Mouse (Mus musculus): ENCODE measurements around the gene Rfx7.
A peak's percentile ranks its signal among the peaks of the same experiment; 100 is the strongest.

The Rfx7 gene

DNA sequence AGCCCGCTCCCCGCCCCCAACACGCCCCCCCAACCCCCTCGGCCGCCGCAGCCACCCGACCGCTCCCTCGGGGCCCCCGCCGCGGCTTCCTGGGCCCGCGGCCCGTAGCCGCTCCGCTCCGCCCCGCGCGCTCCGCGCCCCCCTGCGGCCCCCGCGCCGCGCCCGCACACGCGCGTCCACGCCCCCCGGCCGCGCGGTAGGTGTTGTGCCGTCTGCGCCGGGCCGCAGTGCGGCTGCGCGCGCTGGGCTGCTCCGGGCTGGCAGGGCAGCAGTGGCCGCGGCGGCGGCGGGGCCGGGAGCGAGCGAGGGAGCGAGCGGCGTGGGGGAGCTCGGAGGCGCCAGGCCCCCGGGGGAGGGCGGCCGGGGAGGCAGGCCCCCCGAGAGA is at the start of gene Rfx7:
TSS of gene Rfx7 (plus strand) at position 245 of the 385 bp plus-strand sequence.
- DNase-seq, result peak; percentile 80

DNA sequence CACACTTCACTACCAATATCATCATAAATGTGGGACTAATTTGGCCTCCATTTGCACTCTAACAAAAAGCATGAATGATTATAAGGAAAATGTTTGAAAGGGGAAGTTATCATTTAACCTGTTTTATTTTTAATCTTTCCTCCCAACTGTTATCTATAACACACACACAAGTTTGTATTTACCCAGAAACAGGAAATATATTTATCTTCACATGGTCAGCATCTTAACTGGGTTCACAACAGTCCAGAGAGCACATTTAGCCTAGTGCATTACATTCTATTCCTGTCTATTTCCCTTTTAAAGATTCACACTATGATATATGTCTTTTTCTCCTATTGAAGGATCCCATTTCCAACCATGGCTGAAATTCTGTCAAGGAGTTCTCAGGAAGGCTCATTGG is 43.5 kb upstream of the Rfx7 start:
- no peak for DNase-seq

DNA sequence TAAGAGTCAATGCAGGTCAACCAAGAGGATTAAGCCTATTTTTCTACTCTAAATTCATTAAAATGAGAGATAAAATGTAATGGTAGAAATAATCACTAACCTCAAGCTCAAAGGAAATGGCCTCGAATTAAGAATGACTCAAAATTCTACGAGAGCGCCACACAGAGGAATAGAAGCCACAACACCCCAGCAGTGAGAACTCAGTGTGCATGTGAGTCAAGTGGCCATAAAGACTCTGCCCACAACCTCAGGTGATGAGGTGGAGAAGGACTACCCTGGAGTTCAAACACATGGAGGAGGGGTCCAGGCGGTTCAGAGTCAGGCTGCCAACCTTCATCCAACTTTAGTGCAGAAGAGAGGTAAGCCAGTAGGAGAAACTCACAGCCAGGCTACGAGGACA is 42.9 kb upstream of the Rfx7 start:
- DNase-seq, result no peak

DNA sequence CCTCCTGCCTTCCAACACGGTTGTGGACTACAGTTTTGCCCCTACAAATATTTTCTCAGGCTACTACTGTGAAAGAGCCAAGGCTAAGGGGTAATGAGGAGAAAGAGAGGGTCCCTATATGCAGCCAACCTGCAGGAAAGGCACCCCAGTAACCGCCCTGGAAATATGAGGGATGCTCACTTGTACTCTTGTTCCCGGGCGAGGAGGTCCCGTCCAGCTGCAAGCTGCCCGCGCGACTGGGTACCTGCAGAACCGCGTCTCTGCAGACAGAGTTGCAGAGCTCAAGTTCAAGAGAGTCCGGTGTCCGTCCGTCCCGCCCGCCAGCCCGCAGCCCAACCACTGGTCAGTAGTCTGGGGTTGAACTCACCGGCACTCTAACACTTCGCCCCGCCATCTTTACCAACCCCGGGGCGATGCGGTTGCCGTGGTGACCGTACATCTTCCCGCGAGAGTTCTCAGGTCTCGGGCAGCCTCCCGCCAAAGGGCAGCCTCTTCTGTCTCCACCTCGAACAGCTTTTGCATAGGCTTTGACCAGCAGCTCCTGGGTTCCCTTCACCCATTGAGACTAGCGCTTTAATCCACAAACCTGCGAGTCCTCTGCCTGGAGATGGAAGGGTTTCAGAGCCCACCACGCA is 40.4 kb upstream of the Rfx7 start:
- DNase-seq, result peak; percentile 90

DNA sequence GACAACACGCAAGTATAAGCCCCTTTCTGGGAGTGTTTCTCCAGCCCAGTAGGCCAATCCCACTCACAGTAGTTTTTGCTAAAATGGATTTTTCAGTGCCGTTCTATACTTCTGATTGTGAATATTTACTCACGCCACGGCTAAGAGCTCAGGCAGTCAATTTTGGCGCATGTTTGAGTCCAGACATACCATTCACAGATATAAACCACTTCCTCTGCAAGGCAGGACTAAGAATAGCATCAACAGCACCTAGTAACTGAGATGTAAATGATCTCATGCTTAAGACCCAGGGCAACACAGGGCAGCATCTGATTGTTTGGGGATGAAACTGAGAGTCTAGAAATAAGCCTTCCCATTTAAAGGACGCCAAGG is 39.9 kb upstream of the Rfx7 start, which contains the start of gene Tex9:
TSS of gene Tex9 (minus strand) at position 19 of the 372 bp plus-strand sequence.
- no peak for DNase-seq

DNA sequence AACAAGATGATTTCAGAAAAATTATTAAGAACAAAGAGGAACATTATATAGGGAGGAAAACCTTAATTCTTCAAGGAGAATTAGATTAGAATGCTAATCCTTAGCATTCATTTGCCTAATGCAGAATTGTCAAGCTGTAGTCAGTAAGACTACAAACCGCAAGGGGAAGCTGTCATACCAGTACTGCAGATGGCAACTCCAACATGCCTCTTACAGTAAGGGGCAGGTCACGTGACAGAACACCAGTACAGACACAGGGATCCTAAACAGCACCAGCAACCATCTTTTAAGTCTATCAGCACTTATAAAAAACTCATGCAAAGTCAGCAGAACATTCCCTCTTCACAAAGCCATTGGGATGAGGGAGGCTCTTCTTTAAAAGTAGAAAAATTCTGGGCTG is 38.6 kb upstream of the Rfx7 start:
- no peak for DNase-seq

DNA sequence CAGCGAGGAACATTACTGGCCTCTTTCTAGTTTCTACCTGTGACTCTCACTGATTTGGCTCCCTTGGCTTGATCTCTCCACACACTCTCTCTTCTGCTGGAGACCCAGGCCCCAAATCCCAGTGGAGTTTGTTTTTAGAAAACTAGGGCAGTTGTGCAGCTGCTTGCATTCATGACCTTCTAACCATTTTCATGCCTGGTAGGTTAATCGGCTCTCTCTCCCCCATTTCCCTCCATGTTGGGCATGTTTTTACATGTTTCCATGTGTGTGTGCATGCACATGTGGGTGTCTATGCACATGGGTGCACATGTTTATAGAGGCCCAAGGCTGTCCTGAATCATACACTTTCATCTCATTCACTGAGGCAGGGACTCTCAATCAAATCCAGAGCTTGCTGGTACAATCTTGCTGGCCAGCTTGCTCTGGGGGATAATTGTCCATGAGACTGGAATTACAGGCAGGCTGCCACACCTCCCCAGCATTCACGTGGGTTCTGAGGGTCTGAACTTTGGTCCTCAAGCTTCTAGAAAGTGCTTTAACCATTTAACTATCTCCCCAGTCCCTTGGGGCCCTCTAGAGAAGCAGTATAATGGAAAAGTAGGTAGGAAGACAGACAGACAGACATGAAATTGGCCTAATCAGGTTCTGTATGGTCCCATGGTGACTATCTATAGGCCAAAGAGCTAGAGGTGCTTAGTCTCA is 37.9 kb upstream of the Rfx7 start:
- DNase-seq, result no peak

DNA sequence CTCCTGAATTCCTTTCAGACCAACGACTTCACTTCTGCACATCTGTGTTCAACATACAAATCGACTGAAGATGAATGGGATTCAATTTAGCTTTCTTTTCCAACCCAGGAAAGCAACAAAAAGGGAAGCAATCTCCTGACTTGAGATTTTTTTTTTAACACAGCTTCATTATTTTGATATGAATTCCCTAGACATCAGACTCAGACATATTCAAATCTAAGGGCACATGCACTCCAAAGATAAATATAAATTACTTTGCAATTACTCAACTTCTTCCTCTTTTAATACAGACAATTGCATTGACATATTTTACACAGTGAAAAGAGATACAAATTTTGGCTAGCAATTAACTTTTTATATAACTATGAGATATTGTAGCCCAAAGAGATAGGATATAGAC is 35.3 kb upstream of the Rfx7 start:
- no peak for DNase-seq

DNA sequence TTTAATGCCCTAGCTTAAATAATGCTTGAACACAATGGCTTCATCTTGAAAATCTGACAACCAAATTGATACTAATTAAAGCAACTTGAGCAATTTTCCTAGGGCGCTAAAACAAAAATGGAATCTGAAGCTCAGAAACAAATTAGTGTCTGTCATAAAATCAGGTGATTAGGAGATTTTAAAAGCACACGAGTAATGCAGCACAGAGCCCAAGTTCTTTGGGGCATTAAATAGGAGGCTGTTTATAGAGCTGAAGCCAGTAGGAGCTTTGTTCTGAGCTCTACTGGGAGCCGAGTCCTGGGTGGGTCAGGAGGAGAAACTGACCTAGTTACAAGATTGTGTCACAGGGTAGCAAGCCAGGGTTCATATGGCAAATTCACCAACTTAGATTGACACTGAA is 34.9 kb upstream of the Rfx7 start:
- no peak for DNase-seq

DNA sequence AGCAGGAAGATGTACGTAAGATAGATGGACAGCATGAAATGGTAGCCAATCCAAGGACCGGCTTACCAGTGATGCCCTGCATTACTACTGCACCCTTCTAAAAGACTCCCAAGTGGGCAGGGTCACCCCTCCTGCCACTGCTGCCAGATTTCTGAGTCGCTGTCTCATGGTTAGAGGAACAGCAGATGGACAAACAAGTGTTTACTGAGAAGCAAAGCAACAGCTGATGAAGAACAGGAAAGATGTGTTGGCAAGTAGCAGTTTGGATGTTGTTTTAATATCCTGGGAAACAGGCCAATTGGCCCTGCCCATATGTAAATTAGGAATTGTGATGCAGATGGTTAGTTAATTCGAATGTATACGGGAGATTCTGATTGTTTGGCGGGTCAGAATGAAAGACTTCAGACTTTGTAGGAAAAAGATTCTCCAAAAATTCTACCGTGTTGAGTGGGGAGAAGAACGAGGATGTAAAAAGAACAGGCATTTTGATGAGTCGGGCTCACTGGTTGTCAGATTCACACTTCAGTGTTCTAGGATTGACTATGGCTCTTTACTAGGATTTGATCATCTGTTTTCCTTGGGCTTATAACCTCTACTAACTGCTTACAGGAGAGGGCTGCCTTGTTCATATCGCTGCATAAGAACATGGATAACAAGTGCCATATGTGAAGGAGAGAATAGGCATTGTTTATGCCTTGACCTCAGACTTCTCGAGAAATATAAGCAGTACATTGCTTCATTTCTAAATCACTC is 19.6 kb upstream of the Rfx7 start:
- no peak for DNase-seq

DNA sequence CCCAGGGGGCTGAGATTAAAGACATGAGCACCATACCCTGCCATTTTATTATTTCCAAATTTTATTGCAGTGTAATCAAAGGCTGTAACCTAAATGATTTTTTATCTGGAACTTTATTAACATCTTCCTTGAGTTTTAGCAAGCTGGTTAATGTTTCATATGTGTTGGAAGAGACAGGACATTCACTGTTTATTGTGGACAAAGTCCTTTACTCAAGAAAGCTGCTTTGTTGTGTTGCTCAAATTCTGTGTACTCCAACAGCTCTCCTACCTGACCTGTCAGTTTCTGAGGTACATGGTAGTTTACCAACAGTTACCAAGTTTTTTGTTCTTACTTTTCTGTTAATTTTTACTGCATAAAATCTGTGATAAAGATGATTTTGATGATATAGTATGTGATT is 16.7 kb upstream of the Rfx7 start:
- DNase-seq, result no peak

DNA sequence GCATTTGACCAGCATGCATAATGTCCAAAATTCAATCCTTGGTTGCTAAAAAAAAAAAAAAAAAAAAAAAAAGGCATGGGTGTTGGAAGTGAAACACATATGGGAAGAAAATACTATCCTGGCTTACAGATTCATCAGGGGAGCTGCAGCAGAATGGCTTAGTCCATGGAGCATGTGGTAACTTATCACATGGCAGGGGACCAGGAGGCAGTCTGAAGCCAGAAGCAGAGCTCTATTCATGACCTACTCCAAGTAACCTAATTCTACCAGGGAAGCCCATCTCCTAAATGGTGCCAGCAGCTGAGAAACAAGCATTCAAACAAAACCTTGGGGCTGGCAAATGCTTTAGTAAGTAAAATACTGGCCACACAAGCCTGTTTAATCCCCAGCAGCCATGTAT is 12.8 kb upstream of the Rfx7 start:
- no peak for DNase-seq

DNA sequence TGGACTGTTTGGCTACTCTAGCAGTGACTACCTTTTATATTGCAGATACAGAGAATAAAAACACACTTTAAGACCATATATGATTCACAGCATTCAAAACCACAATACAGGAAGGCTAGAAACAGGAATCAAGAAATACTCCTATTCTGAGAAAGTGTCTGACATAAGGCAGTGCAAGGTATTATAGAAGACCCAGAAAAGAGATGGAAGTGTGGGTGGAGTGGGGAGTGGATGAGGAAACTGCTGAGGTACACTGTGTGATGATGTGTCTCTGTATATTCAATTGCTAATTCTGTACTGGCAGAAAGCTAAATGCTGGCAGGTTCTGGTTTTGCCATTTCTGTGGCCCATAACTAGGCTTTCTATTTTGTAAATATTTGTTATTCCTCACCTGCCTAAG is 11.2 kb upstream of the Rfx7 start:
- DNase-seq, result no peak

DNA sequence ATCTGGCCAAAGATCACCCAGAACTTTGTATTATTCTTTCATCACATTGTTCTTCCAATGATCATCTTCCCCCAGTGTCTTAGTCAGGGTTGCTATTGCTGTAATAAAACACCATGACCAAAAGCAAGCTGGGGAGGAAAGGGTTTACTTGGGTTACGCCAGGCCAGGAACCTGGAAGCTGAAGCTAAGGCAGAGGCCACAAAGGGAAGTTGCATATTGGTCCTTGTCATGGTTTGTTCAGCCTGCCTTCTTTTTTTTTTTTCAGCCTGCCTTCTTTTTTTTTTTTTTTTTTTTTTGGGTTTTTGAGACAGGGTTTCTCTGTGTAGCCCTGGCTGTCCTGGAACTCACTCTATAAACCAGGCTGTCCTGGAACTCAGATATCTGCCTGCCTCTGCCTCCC is 5.9 kb upstream of the Rfx7 start:
- no peak for DNase-seq

DNA sequence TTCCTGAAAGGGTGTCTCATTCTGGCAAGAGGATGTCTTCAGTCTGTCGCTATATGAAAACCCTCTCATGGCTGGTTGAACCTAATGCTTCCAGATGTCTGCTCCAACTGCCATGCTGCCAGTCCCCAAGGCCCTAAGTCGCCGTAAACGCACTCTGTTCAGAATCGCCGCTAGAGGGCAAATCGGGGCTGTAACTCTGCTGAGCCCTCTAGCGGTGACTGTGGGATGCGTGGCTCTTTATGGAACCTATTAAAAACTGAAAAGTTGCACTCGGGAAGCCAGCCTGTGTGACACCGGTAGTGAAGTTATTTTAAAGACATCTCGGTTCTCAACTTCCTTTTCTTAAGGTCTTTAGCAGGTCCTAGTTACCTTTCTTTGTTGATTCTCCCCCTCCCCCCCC is 1.8 kb upstream of the Rfx7 start:
- peak; percentile 87 for DNase-seq

DNA sequence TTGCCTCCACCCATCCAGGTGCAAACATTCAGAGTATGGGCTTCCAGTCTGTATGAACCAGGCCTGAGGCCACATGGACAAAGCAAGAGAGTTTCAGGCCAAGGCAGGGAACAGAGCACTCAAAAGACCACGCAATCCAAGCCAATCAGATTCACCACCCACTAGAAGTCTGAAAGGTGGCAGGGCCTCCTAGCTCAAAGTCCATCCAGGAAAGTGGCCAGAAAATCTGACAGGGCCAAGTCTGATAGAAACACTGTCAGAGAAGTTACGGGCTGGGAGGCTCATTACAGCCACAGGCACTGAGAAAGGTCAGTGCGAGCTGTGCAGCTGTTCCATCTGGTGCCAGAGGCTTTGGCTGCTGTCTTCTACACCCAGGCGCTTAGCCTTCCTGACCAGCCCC is 1.2 kb upstream of the Rfx7 start:
- no peak for DNase-seq

DNA sequence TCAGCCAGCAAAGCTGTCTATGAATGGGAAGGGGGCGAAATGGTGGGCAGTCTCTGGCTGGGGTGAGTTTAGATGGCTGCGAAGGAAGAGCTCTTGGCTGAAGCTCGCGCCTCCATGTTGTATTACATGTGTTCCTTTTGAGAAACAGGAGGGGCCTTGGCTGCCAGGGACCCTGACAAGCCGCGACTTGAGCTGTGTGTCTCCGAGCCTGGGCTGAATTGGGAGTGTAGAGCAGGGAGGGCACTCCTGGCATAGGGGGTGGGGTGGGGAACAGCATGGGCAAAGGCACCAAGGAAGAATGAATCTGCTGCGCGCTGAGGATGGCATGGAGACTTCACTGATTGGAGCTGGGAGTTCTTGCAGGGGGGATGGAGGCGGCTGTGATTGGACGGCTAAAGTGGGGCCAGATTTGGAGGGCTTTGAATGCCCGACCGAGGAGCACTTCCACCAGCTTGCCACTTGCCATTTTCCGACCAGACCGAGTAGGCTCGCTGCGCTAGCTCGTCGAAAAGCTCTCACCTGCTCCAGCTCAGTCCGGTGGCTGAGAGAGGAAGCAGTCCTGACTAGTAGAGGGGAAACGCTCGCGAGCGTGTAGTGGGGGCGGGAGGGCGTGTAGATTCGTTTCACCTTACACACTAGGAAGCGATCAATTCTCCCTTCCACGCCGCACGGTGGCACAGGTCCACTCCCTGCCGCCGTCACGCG is 597 bp upstream of the Rfx7 start:
- peak; percentile 81 for DNase-seq

DNA sequence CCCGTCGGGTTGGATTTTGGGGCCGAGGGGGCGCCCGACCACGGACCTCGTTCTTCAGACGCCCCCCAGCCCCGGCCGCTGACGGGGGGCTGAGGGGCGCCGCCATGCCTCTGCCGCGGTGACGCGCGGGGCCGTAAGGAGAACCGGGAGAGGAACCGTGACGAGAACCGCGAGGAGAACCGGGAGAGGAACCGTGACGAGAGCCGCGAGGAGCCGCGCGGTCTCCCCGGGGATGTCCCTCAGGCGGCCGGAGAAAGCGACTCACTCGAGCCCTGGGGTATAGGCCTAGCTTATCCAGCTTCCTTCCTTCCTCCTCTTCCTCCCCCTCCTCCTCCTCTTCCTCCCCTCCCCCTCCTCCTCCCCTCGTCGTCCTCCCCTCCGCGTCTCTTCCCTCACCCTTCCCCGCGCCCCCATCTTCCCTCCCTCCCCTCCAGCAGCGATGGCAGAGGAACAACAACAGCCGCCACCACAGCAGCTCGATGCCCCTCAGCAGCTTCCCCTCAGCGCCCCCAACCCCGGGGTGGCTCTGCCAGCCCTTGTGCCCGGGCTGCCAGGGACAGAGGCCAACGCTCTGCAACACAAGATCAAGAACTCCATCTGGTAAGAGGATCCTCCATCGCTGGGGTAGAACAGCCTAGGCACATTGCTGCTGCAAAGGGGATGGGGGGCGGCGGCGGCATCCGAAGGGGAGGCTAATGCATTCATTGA is 495 bp downstream of the Rfx7 start:
- peak; percentile 61 for DNase-seq

DNA sequence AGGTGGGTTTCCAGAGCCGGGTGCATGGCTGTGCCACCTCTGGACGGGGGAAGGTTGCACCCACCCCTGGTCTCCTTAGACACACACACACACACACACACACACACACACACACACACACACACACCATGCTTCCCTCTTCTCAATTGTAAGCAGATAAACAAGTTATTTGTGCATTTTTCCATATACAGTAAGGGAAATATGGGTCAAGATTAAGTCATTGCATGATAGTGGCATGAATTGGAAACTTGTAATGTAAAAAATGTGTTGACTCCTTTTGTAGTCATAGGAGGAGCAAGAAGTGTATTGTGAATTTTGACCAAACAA is 1.0 kb downstream of the Rfx7 start:
- no peak for DNase-seq

DNA sequence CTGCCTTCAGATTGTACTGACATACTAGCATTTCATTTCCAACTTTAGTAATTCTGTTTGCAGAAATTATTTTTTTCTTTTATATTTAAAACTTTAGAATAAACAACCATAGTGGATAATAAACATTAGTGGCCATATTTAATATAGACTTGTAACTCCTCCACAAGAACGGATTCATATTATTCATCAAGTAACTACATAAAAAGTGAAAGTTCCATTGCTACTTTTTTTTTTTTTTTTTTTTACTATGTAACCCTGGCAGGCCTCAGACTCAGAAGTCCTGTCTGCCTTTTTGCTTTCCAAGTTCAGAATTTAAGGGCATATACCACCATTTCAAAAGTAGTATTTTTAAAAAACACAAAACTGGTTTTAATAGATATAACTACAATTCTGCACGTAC is 2.9 kb downstream of the Rfx7 start:
- DNase-seq, result no peak

DNA sequence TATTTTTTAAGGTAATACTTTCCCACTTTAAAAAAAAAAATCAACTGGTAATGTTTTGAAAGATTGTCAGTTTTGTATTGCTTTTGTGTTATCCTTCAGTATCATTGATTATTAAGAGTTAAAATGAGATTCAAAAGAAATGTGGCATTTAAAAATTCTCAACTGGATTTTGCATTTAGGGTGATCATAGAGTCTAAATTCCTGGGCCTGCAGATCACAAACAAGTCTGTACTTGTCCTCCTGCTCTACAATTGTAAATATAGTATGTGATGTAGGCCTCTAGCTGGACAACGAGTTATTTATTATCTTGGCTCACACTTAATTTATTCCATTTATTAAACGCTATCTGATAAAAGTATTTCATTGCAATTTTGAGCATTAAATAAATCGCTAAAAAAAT is 3.4 kb downstream of the Rfx7 start:
- no peak for DNase-seq

DNA sequence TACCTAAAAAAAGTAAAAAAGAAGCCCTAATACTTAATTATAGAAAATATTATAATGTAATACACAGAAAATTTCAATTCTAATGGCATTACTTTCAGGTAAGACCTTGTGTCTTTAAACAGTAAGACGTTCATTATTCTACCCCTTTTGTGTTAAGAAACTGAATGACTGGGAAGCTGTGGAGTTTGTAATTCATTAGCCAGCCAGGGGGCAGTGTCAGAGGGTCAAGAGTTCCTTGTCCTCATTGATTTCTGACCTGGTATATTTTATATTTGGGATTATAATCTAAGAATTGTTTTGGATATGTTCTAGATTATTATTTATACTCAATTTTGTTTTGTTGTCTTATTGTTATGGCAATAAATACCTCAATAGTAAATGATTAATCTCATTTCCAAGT is 5.0 kb downstream of the Rfx7 start:
- no peak for DNase-seq

DNA sequence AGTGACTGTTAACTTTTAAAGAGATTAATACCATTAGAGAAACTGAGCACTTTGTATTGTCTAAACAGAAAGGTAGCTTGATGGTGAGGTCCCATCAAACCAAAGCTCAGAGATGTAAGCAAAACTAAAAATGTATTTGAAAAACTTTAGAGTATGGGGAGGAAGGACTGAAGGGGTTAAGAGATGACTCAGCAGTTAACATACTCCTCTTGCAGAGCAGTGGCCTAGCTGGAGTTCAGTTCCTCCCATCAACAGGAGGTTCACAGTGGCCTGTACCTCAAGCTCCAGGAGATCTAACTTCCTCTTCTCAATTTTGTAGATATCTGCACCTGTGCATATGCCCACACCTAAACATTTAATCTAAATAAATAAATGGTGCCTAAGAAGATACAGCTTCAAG is 11.6 kb downstream of the Rfx7 start:
- DNase-seq, result no peak
